17 mouse cellular contexts compared by ENCODE assay signal in genomic region chr9:62348467-62348985, GRCm38 (mm10). TPM values are rescaled to one million over a fixed set of nuclear protein-coding genes. Genes with fewer than 3 reads are reported as not detected.
DNase-seq lines count a peak whose midpoint lies in the region; ATAC-seq and TF ChIP-seq lines count a peak whose summit lies in the region.
"Had no signal": no experiment of that assay in that cellular context is flagged by ENCODE, and none has a peak within 500 bp of the region (broad histone marks: within the 10 kb centered on the region; RNA-seq: fewer than 3 reads in every experiment).

No protein-coding gene starts in this region.

- WGBS in kidney, embryonic 15.5 days, result 51% methylated on average over 6 of the region's 6 CpGs
- 53% methylated on average over 6 of the region's 6 CpGs for WGBS in lung, embryonic 14.5 days
- WGBS in heart, embryonic 16.5 days, result 47% methylated on average over 6 of the region's 6 CpGs

- no peak for ATAC-seq in kidney, embryonic 15.5 days (replicated peaks; ENCODE audit: low FRiP score)
- no peak for ATAC-seq in lung, embryonic 14.5 days (ENCODE audit: insufficient read depth)
- no peak for ATAC-seq in heart, embryonic 16.5 days (replicated peaks; ENCODE audit: extremely low read depth, insufficient read depth, low FRiP score)
- ATAC-seq: intestine, embryonic 15.5 days; midbrain, embryonic 15.5 days had no signal

- no peak for TF ChIP-seq CTCF in lung, embryonic 14.5 days (IDR thresholded peaks at IDR 0.05; ENCODE audit: low read depth)

- H3K27ac ChIP-seq in kidney, embryonic 15.5 days, result no peak overlapping the region
- no peak overlapping the region for H3K27ac ChIP-seq in lung, embryonic 14.5 days (ENCODE audit: low read depth)
- peak overlapping the region; percentile 85 for H3K27ac ChIP-seq in heart, embryonic 16.5 days (ENCODE audit: low read length)
- H3K27ac ChIP-seq: hindbrain, embryonic 14.5 days; intestine, embryonic 15.5 days; limb, embryonic 10.5 days; liver, embryonic 15.5 days; midbrain, embryonic 15.5 days had no signal

- no peak overlapping the region for H3K4me2 ChIP-seq in kidney, embryonic 15.5 days
- H3K4me2 ChIP-seq in lung, embryonic 14.5 days, result no peak overlapping the region
- H3K4me2 ChIP-seq in heart, embryonic 16.5 days (ENCODE audit: low read depth, low read length), result peak overlapping the region; percentile 52
- H3K4me2 ChIP-seq: embryonic facial prominence, embryonic 13.5 days; hindbrain, embryonic 14.5 days; intestine, embryonic 15.5 days; liver, embryonic 15.5 days; midbrain, embryonic 15.5 days had no signal

- no peak overlapping the region for H3K4me3 ChIP-seq in kidney, embryonic 15.5 days (replicated peaks)
- no peak overlapping the region for H3K4me3 ChIP-seq in lung, embryonic 14.5 days (ENCODE audit: low read depth, low read length)
- no peak overlapping the region for H3K4me3 ChIP-seq in heart, embryonic 16.5 days (ENCODE audit: low read length)
- H3K4me3 ChIP-seq: embryonic facial prominence, embryonic 13.5 days; intestine, embryonic 15.5 days; limb, embryonic 10.5 days; liver, embryonic 15.5 days; midbrain, embryonic 15.5 days had no signal

- peak; percentile 63 for DNase-seq in heart, adult 11 months
- DNase-seq in heart, adult 9 months (ENCODE audit: low spot score in 2 of 2), result no peak
- DNase-seq in kidney, adult 18-20 months, result peak; percentile 13
- peak; percentile 0 for DNase-seq in lung, embryonic 14.5 days
- DNase-seq in lung, postnatal 36 days, result no peak
- no peak for DNase-seq in urinary bladder, postnatal 36 days (ENCODE audit: low spot score in 2 of 2)
- DNase-seq: gastrocnemius, postnatal 25 days; layer of hippocampus, postnatal 36 days; thymus, postnatal 14 days had no signal

- no peaks in the 10 kb centered on the region for H3K9me3 ChIP-seq in kidney, embryonic 15.5 days (replicated peaks)
- no peaks in the 10 kb centered on the region for H3K9me3 ChIP-seq in lung, embryonic 14.5 days (ENCODE audit: low read depth, low read length)
- no peaks in the 10 kb centered on the region for H3K9me3 ChIP-seq in heart, embryonic 16.5 days (replicated peaks; ENCODE audit: control insufficient read depth, low read length)
- H3K9me3 ChIP-seq: embryonic facial prominence, embryonic 13.5 days; intestine, embryonic 15.5 days; limb, embryonic 10.5 days; liver, embryonic 15.5 days; midbrain, embryonic 15.5 days had no signal

- H3K36me3 ChIP-seq in kidney, embryonic 15.5 days, result no peaks in the 10 kb centered on the region
- 0 out of 2 replicates have a peak, but pooled peaks cover 3% of the 10 kb centered on the region for H3K36me3 ChIP-seq in lung, embryonic 14.5 days (ENCODE audit: insufficient read depth)
- no peaks in the 10 kb centered on the region for H3K36me3 ChIP-seq in heart, embryonic 16.5 days (ENCODE audit: control insufficient read depth, insufficient read depth)
- H3K36me3 ChIP-seq: embryonic facial prominence, embryonic 13.5 days; intestine, embryonic 15.5 days; midbrain, embryonic 15.5 days had no signal

- H3K4me1 ChIP-seq in kidney, embryonic 15.5 days, result peaks cover 78% of the 10 kb centered on the region
- peaks cover 8% of the 10 kb centered on the region for H3K4me1 ChIP-seq in lung, embryonic 14.5 days (ENCODE audit: insufficient read depth)
- H3K4me1 ChIP-seq in heart, embryonic 16.5 days (ENCODE audit: control insufficient read depth, insufficient read depth, low read length), result peaks cover 59% of the 10 kb centered on the region

- no peaks in the 10 kb centered on the region for H3K27me3 ChIP-seq in kidney, embryonic 15.5 days
- no peaks in the 10 kb centered on the region for H3K27me3 ChIP-seq in lung, embryonic 14.5 days (ENCODE audit: insufficient read depth, low read length)
- no peaks in the 10 kb centered on the region for H3K27me3 ChIP-seq in heart, embryonic 16.5 days (ENCODE audit: control insufficient read depth, insufficient read depth, low read length)
- H3K27me3 ChIP-seq: embryonic facial prominence, embryonic 13.5 days; intestine, embryonic 15.5 days; liver, embryonic 15.5 days; midbrain, embryonic 15.5 days had no signal

- no peak overlapping the region for H3K9ac ChIP-seq in kidney, embryonic 15.5 days
- no peak overlapping the region for H3K9ac ChIP-seq in lung, embryonic 14.5 days
- H3K9ac ChIP-seq in heart, embryonic 16.5 days (ENCODE audit: low read length), result peak overlapping the region; percentile 30; the same call in 1 of the 2 replicates
- H3K9ac ChIP-seq: embryonic facial prominence, embryonic 13.5 days; hindbrain, embryonic 14.5 days; intestine, embryonic 15.5 days; liver, embryonic 15.5 days; midbrain, embryonic 15.5 days had no signal

RNA-seq across cellular contexts. Expression of gene Anp32a, which starts 7.4 kb away (rescaled TPM):
- polyA plus RNA-seq in kidney, embryonic 15.5 days (2015; fragmentation: Nextera tagmentation; extraction: Ambion mirVana), result 217 and 225 TPM in 2 replicates
- 134 and 135 TPM in 2 replicates for polyA plus RNA-seq in lung, embryonic 14.5 days (2014; fragmentation: Nextera tagmentation; extraction: Ambion mirVana)
- polyA plus RNA-seq in heart, embryonic 16.5 days (2015; fragmentation: Nextera tagmentation; extraction: Ambion mirVana), result 141 and 176 TPM in 2 replicates

Comparison
In these comparisons a context has a peak if more than half of its experiments do, and no peak if none do; other contexts are left out.
1. DNase-seq: peak in heart, adult 11 months (single experiment), kidney, adult 18-20 months (single experiment) and lung, embryonic 14.5 days (single experiment); none in heart, adult 9 months (0 of 2), lung, postnatal 36 days (single experiment) and urinary bladder, postnatal 36 days (0 of 2).